Comparison of ENCODE assay signal across 8 mouse cellular contexts in the genomic region with DNA sequence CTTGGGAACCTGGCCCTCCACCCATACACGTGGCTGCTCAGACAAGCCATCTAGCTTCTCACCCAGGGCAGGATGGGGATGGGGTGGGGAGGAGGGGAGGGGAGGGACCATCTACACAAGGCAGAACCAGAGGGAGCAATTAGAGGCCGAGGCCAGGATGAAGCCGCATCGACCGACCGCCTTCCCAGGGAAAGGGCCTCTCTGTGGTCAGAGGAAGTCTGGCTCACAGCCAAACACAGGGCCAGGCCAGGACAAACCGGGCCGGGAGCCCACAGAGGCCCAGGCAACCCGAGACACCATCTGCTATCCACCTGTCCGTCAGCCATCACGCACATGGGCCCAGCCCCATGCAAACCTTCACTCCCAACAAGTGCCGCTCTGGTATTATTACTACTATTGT. TPM values are rescaled to one million over a fixed set of nuclear protein-coding genes. Genes with fewer than 3 reads are reported as not detected.
DNase-seq lines count a peak whose midpoint lies in the region; ATAC-seq lines count a peak whose summit lies in the region.

No protein-coding gene starts in this region.

- peak overlapping the region; percentile 86 for H3K27ac ChIP-seq in intestine, embryonic 15.5 days
- H3K27ac ChIP-seq in liver, embryonic 16.5 days (ENCODE audit: low read length): no peak overlapping the region

- H3K27me3 ChIP-seq in intestine, embryonic 15.5 days (replicated peaks): no peaks in the 10 kb centered on the region
- no peaks in the 10 kb centered on the region for H3K27me3 ChIP-seq in liver, embryonic 16.5 days (ENCODE audit: control insufficient read depth, insufficient read depth, low read depth, low read length)

- ATAC-seq in intestine, embryonic 15.5 days: peak; percentile 72
- ATAC-seq in liver, embryonic 16.5 days (ENCODE audit: low read depth): peak; percentile 25

- no peaks in the 10 kb centered on the region for H3K36me3 ChIP-seq in intestine, embryonic 15.5 days
- H3K36me3 ChIP-seq in liver, embryonic 16.5 days (ENCODE audit: control insufficient read depth, insufficient read depth): no peaks in the 10 kb centered on the region

- peak; percentile 85 to 86 for DNase-seq in right cerebral cortex, postnatal 10 days (ENCODE audit: low spot score in 2 of 2)
- no peak for DNase-seq in right cerebral cortex, postnatal 25 days
- peak; percentile 78 for DNase-seq in embryo, embryonic 10 days (ENCODE audit: low spot score)
- peak; percentile 83 to 92 for DNase-seq in gastrocnemius, postnatal 4 days (ENCODE audit: low spot score in 2 of 2)
- DNase-seq in ovary, postnatal 36 days (ENCODE audit: low spot score): peak; percentile 72
- no peak for DNase-seq in T-cell, adult 2 months (ENCODE audit: low spot score)

- 7% methylated on average over 12 of the region's 12 CpGs for WGBS in intestine, embryonic 15.5 days
- 31% methylated on average over 12 of the region's 12 CpGs for WGBS in liver, embryonic 16.5 days (ENCODE audit: insufficient replicate concordance)

- H3K9me3 ChIP-seq in intestine, embryonic 15.5 days: no peaks in the 10 kb centered on the region
- no peaks in the 10 kb centered on the region for H3K9me3 ChIP-seq in liver, embryonic 16.5 days (replicated peaks; ENCODE audit: control insufficient read depth, low read length)

- H3K9ac ChIP-seq in intestine, embryonic 15.5 days: 0 out of 2 replicates have a peak overlapping the region, but pooled peaks have one; percentile 36
- no peak overlapping the region for H3K9ac ChIP-seq in liver, embryonic 16.5 days (ENCODE audit: low read depth, low read length)

- peak overlapping the region; percentile 12; the same call in 1 of the 2 replicates for H3K4me3 ChIP-seq in intestine, embryonic 15.5 days (replicated peaks)
- no peak overlapping the region for H3K4me3 ChIP-seq in liver, embryonic 16.5 days (ENCODE audit: low read depth, low read length)

- peak overlapping the region; percentile 57 for H3K4me2 ChIP-seq in intestine, embryonic 15.5 days (replicated peaks)
- peak overlapping the region; percentile 46; the same call in 1 of the 2 replicates for H3K4me2 ChIP-seq in liver, embryonic 16.5 days (ENCODE audit: low read depth, low read length)

- peaks cover 82% of the 10 kb centered on the region for H3K4me1 ChIP-seq in intestine, embryonic 15.5 days (replicated peaks)
- H3K4me1 ChIP-seq in liver, embryonic 16.5 days (ENCODE audit: control insufficient read depth, low read depth, low read length): peaks cover 45% of the 10 kb centered on the region

RNA-seq across cellular contexts. Expression of a gene that starts 19.7 kb away (rescaled TPM):
- total RNA-seq in gastrocnemius, postnatal 4 days (2021): 100 to 1,000 TPM; 168 to 179 TPM
- polyA plus RNA-seq in intestine, embryonic 15.5 days (2015; fragmentation: Nextera tagmentation; extraction: Ambion mirVana): 19.9 and 20.0 TPM in 2 replicates
- 3.4 and 4.2 TPM in 2 replicates for polyA plus RNA-seq in liver, embryonic 16.5 days (2015; fragmentation: Nextera tagmentation; extraction: Ambion mirVana)

Comparison
In these comparisons a context has a peak if more than half of its experiments do, and no peak if none do; other contexts are left out.
1. DNase-seq: peak in right cerebral cortex, postnatal 10 days (2 of 2), embryo, embryonic 10 days (single experiment), gastrocnemius, postnatal 4 days (2 of 2) and ovary, postnatal 36 days (single experiment); none in right cerebral cortex, postnatal 25 days (single experiment) and T-cell, adult 2 months (single experiment).